Mouse (Mus musculus): ENCODE data around the gene Mc1r.
"Not testable (repeated sequence)": the region's sequence is repeated elsewhere in the genome, so short reads cannot be mapped to it uniquely, and the experiment has no call there.

The Mc1r gene

DNA sequence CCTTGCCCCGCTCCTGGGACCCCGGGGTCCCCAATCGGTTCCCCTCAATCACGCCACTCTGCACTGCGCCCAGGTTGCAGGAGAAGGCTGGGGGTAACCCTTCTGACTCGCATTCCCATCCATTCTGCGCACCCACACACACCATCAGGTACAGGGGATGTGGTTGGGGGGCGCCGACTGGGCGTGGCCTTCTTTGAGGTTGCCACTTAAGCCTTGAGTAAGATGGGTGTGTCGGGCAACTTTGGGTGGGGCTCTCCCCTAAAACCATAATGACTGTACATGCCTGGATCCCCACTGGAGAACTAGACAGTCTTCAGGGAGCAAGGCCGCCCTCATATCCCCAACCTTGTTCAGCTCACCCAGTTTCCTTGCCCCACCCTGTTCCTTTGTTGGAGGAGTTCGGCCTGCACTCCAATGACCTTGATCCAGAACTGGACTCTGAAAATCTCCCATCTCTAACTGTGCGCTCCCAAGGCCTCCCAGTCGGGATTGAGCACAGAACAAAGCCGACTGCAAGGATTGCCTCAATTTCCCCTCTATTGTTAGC lies 4.9 kb downstream of the Mc1r start:
- peak; percentile 84 for DNase-seq (ENCODE audit: low read depth, low spot score)

DNA sequence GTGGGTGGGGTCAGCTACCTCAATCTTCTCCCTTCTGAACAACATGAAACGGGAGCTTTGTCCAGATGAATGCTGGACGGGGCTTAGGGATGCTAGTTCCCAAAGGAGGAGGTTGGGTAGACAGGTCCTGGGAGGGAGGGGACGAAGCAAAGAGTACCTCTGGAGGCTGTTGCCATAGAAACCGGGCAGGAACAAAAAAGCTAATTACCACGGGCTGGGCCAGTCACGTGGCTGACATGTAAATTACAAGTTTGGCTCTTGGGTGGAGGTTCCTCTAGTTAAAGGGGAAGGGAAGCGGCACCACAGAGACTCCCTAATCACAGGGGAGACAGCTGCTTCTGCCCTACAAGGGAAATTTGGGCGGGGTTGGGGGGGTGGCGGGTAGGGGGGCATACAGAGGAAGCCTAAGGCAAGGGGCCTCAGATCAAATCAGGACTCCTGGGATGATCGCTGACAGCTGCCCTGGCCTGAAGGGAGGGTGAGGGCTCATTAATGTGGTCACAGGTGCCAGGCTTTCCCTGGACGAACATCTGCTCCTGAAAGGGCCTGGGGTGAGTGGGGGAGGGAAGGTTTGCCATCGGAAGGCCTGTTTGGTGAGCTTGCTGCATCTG lies 5.8 kb downstream of the Mc1r start:
- DNase-seq (ENCODE audit: low read depth, low spot score): peak; percentile 95

- DNase-seq (ENCODE audit: low read depth, low spot score): no peak
Measured at GRCm38 (mm10) chr8:123414255-123414654, 7.3 kb downstream of the Mc1r start.

GRCm38 (mm10) chr8:123414997-123415696 lies 8.2 kb downstream of the Mc1r start:
- DNase-seq (ENCODE audit: low read depth, low spot score): not testable (repeated sequence)

GRCm38 (mm10) chr8:123415967-123416943 lies 9.3 kb downstream of the Mc1r start:
- peak; percentile 87 for DNase-seq (ENCODE audit: low read depth, low spot score)

DNA sequence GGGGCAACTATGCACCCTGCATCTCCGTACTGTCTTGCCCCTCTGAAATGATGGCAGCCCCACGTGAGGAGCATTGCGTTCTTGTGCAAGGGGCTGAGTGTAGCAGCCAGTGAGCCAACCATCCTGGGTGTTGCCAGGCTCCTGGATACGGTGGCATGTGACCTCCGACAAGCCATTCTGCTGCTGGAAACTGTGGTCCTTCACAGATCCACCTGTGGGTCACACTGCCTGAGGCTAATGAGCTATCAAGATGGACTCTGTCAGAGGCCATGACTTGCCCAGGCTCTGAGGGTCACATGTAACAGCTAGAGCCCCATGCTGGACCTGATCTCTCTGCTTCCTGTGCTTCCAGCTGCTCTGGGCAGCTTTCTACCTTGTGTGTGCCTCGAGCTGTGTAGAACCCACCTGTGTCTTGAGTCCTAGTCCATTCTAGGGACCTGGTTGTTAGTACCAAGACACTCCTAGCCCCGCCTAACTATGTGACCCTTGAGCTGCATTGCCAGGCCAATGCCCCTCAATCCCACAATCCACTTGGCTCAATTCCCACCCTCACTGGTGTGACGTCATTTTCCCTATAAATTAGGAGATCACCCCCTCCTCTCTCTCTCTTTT lies 10.1 kb downstream of the Mc1r start:
- DNase-seq (ENCODE audit: low read depth, low spot score): no peak

GRCm38 (mm10) chr8:123419711-123420110 lies 12.8 kb downstream of the Mc1r start:
- DNase-seq (ENCODE audit: low read depth, low spot score): no peak

DNA sequence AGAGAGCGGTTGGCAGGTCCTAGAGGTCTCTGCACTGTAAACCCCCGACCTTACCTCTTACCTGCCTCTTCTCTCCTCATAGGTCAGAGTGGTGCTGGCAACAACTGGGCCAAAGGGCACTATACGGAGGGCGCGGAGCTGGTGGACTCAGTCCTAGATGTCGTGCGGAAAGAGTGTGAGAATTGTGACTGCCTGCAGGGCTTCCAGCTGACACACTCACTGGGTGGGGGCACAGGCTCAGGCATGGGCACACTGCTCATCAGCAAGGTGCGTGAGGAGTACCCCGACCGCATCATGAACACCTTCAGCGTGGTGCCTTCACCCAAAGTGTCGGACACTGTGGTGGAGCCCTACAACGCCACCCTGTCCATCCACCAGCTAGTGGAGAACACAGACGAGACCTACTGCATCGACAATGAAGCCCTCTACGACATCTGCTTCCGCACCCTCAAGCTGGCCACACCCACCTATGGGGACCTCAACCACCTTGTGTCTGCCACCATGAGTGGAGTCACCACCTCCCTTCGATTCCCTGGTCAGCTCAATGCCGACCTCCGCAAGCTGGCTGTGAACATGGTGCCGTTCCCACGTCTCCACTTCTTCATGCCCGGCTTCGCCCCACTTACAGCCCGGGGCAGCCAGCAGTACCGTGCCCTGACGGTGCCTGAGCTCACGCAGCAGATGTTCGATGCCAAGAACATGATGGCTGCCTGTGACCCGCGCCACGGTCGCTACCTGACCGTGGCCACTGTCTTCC lies 13.8 kb downstream of the Mc1r start:
- no peak for DNase-seq (ENCODE audit: low read depth, low spot score)

GRCm38 (mm10) chr8:123421325-123421724 lies 14.4 kb downstream of the Mc1r start:
- no peak for DNase-seq (ENCODE audit: low read depth, low spot score)

- peak; percentile 84 for DNase-seq (ENCODE audit: low read depth, low spot score)
Measured at GRCm38 (mm10) chr8:123422056-123422780, 15.3 kb downstream of the Mc1r start.

GRCm38 (mm10) chr8:123422781-123423159 lies 15.9 kb downstream of the Mc1r start:
- no peak for DNase-seq (ENCODE audit: low read depth, low spot score)

DNA sequence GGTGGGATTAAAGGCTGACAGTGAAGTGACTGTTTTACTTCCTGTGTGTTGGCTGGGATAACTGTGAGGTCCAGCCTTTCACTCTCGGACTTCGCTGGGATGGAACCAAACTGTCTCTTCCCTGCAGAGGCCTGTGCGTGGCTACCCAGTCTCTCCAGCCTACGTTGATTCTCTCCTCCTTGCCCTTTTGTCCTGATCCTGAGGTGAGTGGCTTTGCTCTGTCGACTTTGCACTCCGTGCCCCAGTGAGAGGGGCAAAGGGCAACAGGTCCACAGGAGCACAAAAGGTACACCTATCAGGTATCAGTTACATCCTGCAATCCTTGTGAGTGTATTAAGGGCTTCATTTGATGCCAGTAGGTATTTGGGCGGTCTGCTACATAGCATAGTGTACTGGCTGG lies 16.5 kb downstream of the Mc1r start, which contains the start of gene Def8:
Def8 (plus strand) TSS at position 87 of the 400 bp plus-strand sequence.
- DNase-seq (ENCODE audit: low read depth, low spot score): no peak

GRCm38 (mm10) chr8:123426511-123427509 lies 19.9 kb downstream of the Mc1r start:
- DNase-seq (ENCODE audit: low read depth, low spot score): peak; percentile 77

DNA sequence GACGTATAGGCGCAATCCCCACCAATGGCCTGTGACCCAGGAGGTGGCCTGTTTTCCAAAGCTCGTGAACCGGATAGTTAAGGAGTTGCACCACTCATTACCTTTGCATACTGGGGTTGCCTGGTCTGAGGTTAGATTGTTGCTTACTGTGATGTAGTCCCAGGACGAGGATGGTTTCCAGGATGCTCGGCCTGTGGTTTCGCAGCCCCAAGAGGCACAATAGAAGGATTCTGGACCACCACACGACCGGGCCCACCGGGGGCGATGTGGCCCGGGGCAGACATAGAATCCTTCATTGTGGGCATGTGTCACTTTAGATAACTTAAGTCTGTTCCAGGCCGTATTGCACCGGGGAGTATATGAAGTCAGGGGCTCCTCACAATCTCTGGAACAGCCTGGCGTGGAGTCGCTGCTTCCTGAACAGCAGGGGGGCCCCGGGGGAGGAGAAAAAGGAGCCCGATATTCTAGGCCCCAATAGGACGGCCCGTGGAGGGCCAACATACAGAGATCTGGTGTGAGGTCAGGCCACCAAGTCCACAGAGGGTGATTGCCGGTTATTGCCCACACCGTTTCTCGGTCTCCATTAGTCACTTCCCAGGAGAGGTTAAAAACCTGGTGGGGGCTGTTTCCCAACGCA lies 20.9 kb downstream of the Mc1r start:
- DNase-seq (ENCODE audit: low read depth, low spot score): peak; percentile 70

DNA sequence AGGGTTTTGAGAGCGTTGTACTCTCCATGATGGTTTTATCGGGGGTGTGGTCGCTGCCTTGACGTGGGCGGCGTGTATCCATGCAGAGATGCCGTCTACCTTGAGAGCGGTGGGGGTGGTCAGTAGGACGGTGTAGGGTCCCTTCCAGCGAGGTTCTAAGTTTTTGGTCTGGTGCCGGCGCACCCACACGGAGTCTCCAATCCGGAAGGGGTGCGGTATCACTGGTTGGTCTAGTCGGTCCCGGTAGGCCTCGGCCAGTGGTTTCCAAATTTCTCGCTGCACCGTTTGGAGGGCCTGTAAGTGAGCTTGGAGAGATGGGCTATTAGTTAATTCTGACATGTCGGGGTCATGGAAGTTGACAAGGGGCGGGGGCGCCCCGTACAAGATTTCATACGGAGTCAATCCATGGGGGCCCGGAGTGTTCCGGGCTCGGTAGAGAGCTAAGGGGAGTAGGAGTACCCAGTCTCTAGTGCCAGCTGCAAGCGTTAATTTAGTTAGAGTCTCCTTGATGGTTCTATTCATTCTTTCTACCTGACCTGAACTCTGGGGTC lies 21.5 kb downstream of the Mc1r start:
- DNase-seq (ENCODE audit: low read depth, low spot score): peak; percentile 64

DNA sequence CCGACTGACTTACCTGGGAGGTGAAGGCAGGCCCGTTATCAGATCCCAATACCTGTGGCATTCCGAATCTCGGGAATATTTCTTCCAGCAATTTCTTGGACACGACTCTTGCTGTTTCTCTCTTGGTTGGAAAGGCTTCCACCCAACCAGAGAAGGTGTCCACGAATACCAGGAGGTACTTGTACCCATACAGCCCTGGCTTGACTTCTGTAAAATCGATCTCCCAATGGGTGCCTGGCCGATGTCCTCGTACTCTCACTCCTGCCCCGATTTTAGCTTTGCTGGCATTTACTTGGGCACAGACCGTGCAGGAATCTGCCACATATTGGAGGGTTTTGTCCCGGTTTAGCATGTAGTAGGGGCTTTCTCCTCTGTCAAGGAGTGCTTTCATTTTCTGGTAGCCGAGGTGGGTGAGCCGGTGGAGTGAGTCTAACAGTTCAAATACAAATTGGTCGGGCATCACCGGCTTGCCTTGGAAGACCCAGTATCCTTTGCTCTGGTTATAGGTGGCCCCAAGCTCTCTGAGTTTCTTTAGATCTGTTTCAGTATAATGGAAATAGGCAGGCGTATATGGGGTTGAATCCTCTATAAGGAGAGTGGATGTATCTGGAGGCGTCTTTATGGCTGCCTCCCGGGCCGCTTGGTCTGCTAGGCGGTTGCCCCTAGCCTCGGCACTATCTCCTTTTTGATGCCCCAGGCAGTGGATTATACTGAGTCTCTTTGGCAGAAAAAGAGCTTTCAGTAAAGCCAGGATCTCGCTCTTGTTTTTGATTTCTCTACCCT lies 22.2 kb downstream of the Mc1r start:
- DNase-seq (ENCODE audit: low read depth, low spot score): peak; percentile 60

GRCm38 (mm10) chr8:123429722-123430013 lies 22.8 kb downstream of the Mc1r start:
- not testable (repeated sequence) for DNase-seq (ENCODE audit: low read depth, low spot score)

All from R1 (cell line).